Mouse (Mus musculus) spleen, postnatal 4 days (tissue): ENCODE data around the gene Pax5.

ENCODE experiments used
- DNase-seq, 2 experiments: peaks; one replicate each; pipeline ENCODE4 v3.0.0; 2022; ENCODE audit warnings: low spot score in 2 of 2

Pax5 gene

GRCm38 (mm10) chr4:44597965-44598364 lies 112.3 kb downstream of the Pax5 start:
- no peak for DNase-seq

GRCm38 (mm10) chr4:44593091-44593490 lies 117.2 kb downstream of the Pax5 start:
- DNase-seq: no peak

- no peak for DNase-seq
These were observed 127.6 kb downstream of the Pax5 start for GRCm38 (mm10) chr4:44582687-44583086.

- no peak for DNase-seq
These were observed 131.7 kb downstream of the Pax5 start for GRCm38 (mm10) chr4:44578591-44578990.

- peak; percentile 33 to 75 for DNase-seq
These were observed 133.0 kb downstream of the Pax5 start for GRCm38 (mm10) chr4:44577293-44577692.

- no peak for DNase-seq
These were observed 133.5 kb downstream of the Pax5 start for GRCm38 (mm10) chr4:44576786-44577185.

- DNase-seq: no peak
These were observed 137.3 kb downstream of the Pax5 start for GRCm38 (mm10) chr4:44573017-44573416.

- no peak for DNase-seq
These were observed 137.9 kb downstream of the Pax5 start for GRCm38 (mm10) chr4:44572373-44572772.

GRCm38 (mm10) chr4:44569138-44569537 lies 141.1 kb downstream of the Pax5 start:
- no peak for DNase-seq

GRCm38 (mm10) chr4:44568666-44569065 lies 141.6 kb downstream of the Pax5 start:
- DNase-seq: no peak

GRCm38 (mm10) chr4:44566401-44566800 lies 143.9 kb downstream of the Pax5 start:
- DNase-seq: no peak

GRCm38 (mm10) chr4:44565126-44566082 lies 144.9 kb downstream of the Pax5 start:
- DNase-seq: no peak

- DNase-seq: peak; percentile 59 to 89
These were observed 145.7 kb downstream of the Pax5 start for GRCm38 (mm10) chr4:44564602-44565001.

- no peak for DNase-seq
These were observed 149.3 kb downstream of the Pax5 start for GRCm38 (mm10) chr4:44560956-44561355.

- no peak for DNase-seq
These were observed 151.7 kb downstream of the Pax5 start for GRCm38 (mm10) chr4:44558564-44558955.

GRCm38 (mm10) chr4:44557815-44558563 lies 152.3 kb downstream of the Pax5 start:
- no peak for DNase-seq

- no peak for DNase-seq
These were observed 153.6 kb downstream of the Pax5 start for GRCm38 (mm10) chr4:44556586-44557281.

- no peak for DNase-seq
These were observed 154.7 kb downstream of the Pax5 start for GRCm38 (mm10) chr4:44555576-44555975.

GRCm38 (mm10) chr4:44551470-44551869 lies 158.8 kb downstream of the Pax5 start:
- DNase-seq: no peak

- no peak for DNase-seq
These were observed 161.3 kb downstream of the Pax5 start for GRCm38 (mm10) chr4:44549029-44549428.

- DNase-seq: no peak
These were observed 164.6 kb downstream of the Pax5 start for GRCm38 (mm10) chr4:44545669-44546068.

GRCm38 (mm10) chr4:44544495-44544894 lies 165.8 kb downstream of the Pax5 start:
- DNase-seq: no peak
